12 mouse cellular contexts compared by ENCODE assay signal in the genomic region with DNA sequence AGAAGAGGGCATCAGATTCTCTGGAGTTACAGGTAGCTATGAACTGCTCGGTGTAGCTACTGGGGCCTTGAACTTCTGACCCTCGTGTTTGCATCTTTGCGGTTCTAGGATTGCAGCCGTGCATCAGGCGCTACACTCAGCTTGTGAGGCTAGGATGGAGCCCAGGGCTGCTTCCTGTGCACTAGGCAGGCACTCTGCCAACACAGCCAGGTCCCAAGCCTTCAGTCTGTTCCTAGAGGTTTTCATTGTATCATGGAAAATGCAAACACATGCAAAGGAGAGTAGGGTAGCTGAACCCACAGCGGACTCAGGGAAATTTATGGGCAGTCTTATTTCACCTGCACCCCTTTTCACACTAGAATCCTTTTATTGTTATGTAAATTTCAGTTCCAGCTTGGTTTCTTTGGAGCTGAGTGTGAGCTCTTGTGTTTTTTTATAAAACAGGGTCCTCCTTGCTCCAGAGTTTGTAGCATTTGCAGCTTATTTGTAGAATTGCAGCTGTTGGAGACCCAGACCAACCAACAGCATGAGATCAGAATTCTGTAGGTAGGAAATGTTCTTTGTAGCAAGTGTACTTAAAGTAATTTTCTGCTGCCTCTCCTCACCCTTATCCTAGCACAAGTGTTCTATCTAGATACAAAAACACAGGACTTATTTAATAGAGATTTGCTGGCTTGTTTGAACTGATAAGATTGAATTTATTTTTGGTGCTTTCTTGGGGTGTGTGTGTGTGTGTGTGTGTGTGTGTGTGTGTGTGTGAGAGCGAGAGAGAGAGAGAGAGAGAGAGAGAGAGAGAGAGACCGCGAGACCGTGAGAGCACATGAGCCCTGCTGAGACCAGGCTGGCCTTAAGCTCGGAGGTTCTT. TPM values are rescaled to one million over a fixed set of nuclear protein-coding genes. Genes with fewer than 3 reads are reported as not detected.
A peak's percentile ranks its signal among the peaks of the same experiment; 100 is the strongest.
DNase-seq lines count a peak whose midpoint lies in the region; ATAC-seq and TF ChIP-seq lines count a peak whose summit lies in the region.
"Had no signal": no experiment of that assay in that cellular context is flagged by ENCODE, and none has a peak within 500 bp of the region (broad histone marks: within the 10 kb centered on the region; RNA-seq: fewer than 3 reads in every experiment).

No protein-coding gene starts in this region.

- H3K27ac ChIP-seq in kidney, adult 2 months (ENCODE audit: insufficient read depth, low read depth, low read length) = no peak overlapping the region
- no peak overlapping the region for H3K27ac ChIP-seq in kidney, embryonic 14.5 days (ENCODE audit: low read depth, low read length)
- peak overlapping the region; percentile 60; the same call in 1 of the 2 replicates for H3K27ac ChIP-seq in ES-E14 (ENCODE audit: insufficient read depth, low read depth, low read length, poor library complexity, severe bottlenecking)
- peak overlapping the region; percentile 14; the same call in 1 of the 2 replicates for H3K27ac ChIP-seq in forebrain, embryonic 16.5 days (ENCODE audit: low read length)
- H3K27ac ChIP-seq in embryonic facial prominence, embryonic 10.5 days (replicated peaks) = no peak overlapping the region
- H3K27ac ChIP-seq: embryonic facial prominence, embryonic 12.5 days had no signal

- H3K27me3 ChIP-seq in kidney, adult 2 months (replicated peaks; ENCODE audit: control insufficient read depth, insufficient read depth, low read length) = no peaks in the 10 kb centered on the region
- H3K27me3 ChIP-seq in kidney, embryonic 14.5 days (ENCODE audit: control insufficient read depth, insufficient read depth, low read length) = no peaks in the 10 kb centered on the region
- no peaks in the 10 kb centered on the region for H3K27me3 ChIP-seq in forebrain, embryonic 16.5 days (replicated peaks; ENCODE audit: control insufficient read depth, insufficient read depth, low read length)
- no peaks in the 10 kb centered on the region for H3K27me3 ChIP-seq in embryonic facial prominence, embryonic 10.5 days (replicated peaks; ENCODE audit: low read depth, poor library complexity, severe bottlenecking)
- H3K27me3 ChIP-seq: embryonic facial prominence, embryonic 12.5 days had no signal

- in situ Hi-C loops in ES-E14 (cut with MboI; ENCODE audit: low sequenced_read_pairs in 2 of 2, unreplicated experiment in 2 of 2) = no loop called here

- H3K4me1 ChIP-seq in kidney, adult 2 months (ENCODE audit: control insufficient read depth, insufficient read depth, low read length) = no peaks in the 10 kb centered on the region
- no peaks in the 10 kb centered on the region for H3K4me1 ChIP-seq in kidney, embryonic 14.5 days (ENCODE audit: control insufficient read depth, insufficient read depth, low read length)
- H3K4me1 ChIP-seq in ES-E14 (ENCODE audit: control insufficient read depth in 2 of 2, insufficient read depth in 2 of 2, low read length in 2 of 2, poor library complexity in 1 of 2) = peaks cover 4 to 28% of the 10 kb centered on the region in 2 experiments
- H3K4me1 ChIP-seq in forebrain, embryonic 16.5 days (replicated peaks; ENCODE audit: control insufficient read depth, insufficient read depth, low read length) = peaks cover 7% of the 10 kb centered on the region
- H3K4me1 ChIP-seq in embryonic facial prominence, embryonic 10.5 days = peaks cover 10% of the 10 kb centered on the region; the same call in 1 of the 2 replicates
- H3K4me1 ChIP-seq: embryonic facial prominence, embryonic 12.5 days had no signal

- no peak for TF ChIP-seq CTCF in kidney, adult 2 months (conservative IDR thresholded peaks at IDR 0.05; ENCODE audit: insufficient read depth, insufficient read length, low read depth, low read length)

- no peak overlapping the region for H3K9ac ChIP-seq in kidney, embryonic 14.5 days (ENCODE audit: low read depth, low read length)
- H3K9ac ChIP-seq in ES-E14 (ENCODE audit: insufficient read depth, low read depth, low read length, poor library complexity, severe bottlenecking) = no peak overlapping the region
- H3K9ac ChIP-seq in forebrain, embryonic 16.5 days (replicated peaks; ENCODE audit: low read depth, low read length) = no peak overlapping the region
- H3K9ac ChIP-seq: embryonic facial prominence, embryonic 12.5 days had no signal

- TF ChIP-seq POLR2A in kidney, adult 2 months (IDR thresholded peaks at IDR 0.05; ENCODE audit: low read depth, low read length) = no peak

- H3K36me3 ChIP-seq in kidney, adult 2 months (ENCODE audit: control insufficient read depth, insufficient read depth, low read length) = no peaks in the 10 kb centered on the region
- H3K36me3 ChIP-seq in kidney, embryonic 14.5 days (ENCODE audit: control insufficient read depth, insufficient read depth, low read length) = no peaks in the 10 kb centered on the region
- peaks cover 6% of the 10 kb centered on the region; the same call in 1 of the 2 replicates for H3K36me3 ChIP-seq in ES-E14 (ENCODE audit: control insufficient read depth, insufficient read depth, low read length, poor library complexity, severe bottlenecking)
- no peaks in the 10 kb centered on the region for H3K36me3 ChIP-seq in forebrain, embryonic 16.5 days (ENCODE audit: control insufficient read depth, insufficient read depth)
- 0 out of 2 replicates have a peak, but pooled peaks cover 9% of the 10 kb centered on the region for H3K36me3 ChIP-seq in embryonic facial prominence, embryonic 10.5 days (replicated peaks)
- H3K36me3 ChIP-seq: embryonic facial prominence, embryonic 12.5 days had no signal

- DNase-seq in kidney, adult 2 months = peak; percentile 21
- DNase-seq in ES-E14 (ENCODE audit: low read depth, low spot score) (no peak), R1 (ENCODE audit: low read depth, low spot score) (peak; percentile 78)
- no peak for DNase-seq in layer of hippocampus, adult 8-10 months (ENCODE audit: low spot score in 2 of 2)
- no peak for DNase-seq in embryonic facial prominence, embryonic 10.5 days (ENCODE audit: low spot score)
- DNase-seq: liver; lung, postnatal 36 days; right cerebral cortex, postnatal 25 days; thymus, adult 18-20 months had no signal

- 68% methylated on average over 11 of the region's 11 CpGs for WGBS in kidney, adult 2 months
- 81% methylated on average over 10 of the region's 11 CpGs for WGBS in kidney, embryonic 14.5 days
- WGBS in forebrain, embryonic 16.5 days = 70% methylated on average over 11 of the region's 11 CpGs
- WGBS in embryonic facial prominence, embryonic 10.5 days = 89% methylated on average over 11 of the region's 11 CpGs

- no peaks in the 10 kb centered on the region for H3K9me3 ChIP-seq in kidney, embryonic 14.5 days (ENCODE audit: control insufficient read depth, low read length)
- no peaks in the 10 kb centered on the region for H3K9me3 ChIP-seq in ES-E14 (ENCODE audit: control insufficient read depth, insufficient read depth, low read depth, low read length)
- no peaks in the 10 kb centered on the region for H3K9me3 ChIP-seq in forebrain, embryonic 16.5 days (ENCODE audit: control insufficient read depth, low read length)
- no peaks in the 10 kb centered on the region for H3K9me3 ChIP-seq in embryonic facial prominence, embryonic 10.5 days
- H3K9me3 ChIP-seq: embryonic facial prominence, embryonic 12.5 days had no signal

- H3K4me3 ChIP-seq in kidney, adult 2 months (ENCODE audit: insufficient read depth, low read depth, low read length) = no peak overlapping the region
- H3K4me3 ChIP-seq in kidney, embryonic 14.5 days (ENCODE audit: low read length) = no peak overlapping the region
- H3K4me3 ChIP-seq in ES-E14 (ENCODE audit: insufficient read depth in 1 of 2, low read depth in 1 of 2, low read length in 2 of 2, poor library complexity in 1 of 2, severe bottlenecking in 1 of 2) = 0 out of 4 replicates have a peak overlapping the region, but pooled peaks of 1 of the 2 experiments have one; percentile 7
- no peak overlapping the region for H3K4me3 ChIP-seq in forebrain, embryonic 16.5 days (replicated peaks; ENCODE audit: low read length)
- no peak overlapping the region for H3K4me3 ChIP-seq in embryonic facial prominence, embryonic 10.5 days
- H3K4me3 ChIP-seq: embryonic facial prominence, embryonic 12.5 days had no signal

- ATAC-seq in kidney, embryonic 14.5 days (ENCODE audit: low FRiP score, low TSS enrichment) = no peak
- no peak for ATAC-seq in forebrain, embryonic 16.5 days

- no peak overlapping the region for H3K4me2 ChIP-seq in kidney, embryonic 14.5 days (replicated peaks; ENCODE audit: low read depth, low read length)
- H3K4me2 ChIP-seq in forebrain, embryonic 16.5 days (ENCODE audit: low read length) = no peak overlapping the region
- H3K4me2 ChIP-seq: embryonic facial prominence, embryonic 12.5 days had no signal

TF ChIP-seq in ES-E14, 5 proteins besides CTCF, POLR2A, EP300 and RAD21:
- TF ChIP-seq ZC3H11A (IDR thresholded peaks at IDR 0.05; ENCODE audit: borderline replicate concordance, low read depth, low read length) = no peak
- TF ChIP-seq ZNF384 (IDR thresholded peaks at IDR 0.05; ENCODE audit: low read depth, low read length) = peak; percentile 62; the same call in 1 of the 2 replicates
TF ChIP-seq in ES-E14: peak in this region for 1.

RNA-seq across cellular contexts. Expression of a gene that starts 12.6 kb away (rescaled TPM):
- polyA plus RNA-seq in kidney, adult 2 months (2012; rRNA removed) = 29.9 and 30.6 TPM in 2 replicates
- polyA plus RNA-seq in kidney, embryonic 14.5 days (2014; fragmentation: Nextera tagmentation; extraction: Ambion mirVana) = 4.1 and 6.8 TPM in 2 replicates
- 61.2 and 93.0 TPM in 2 replicates for total RNA-seq in ES-E14 (2012; rRNA removed)
- polyA plus RNA-seq in forebrain, embryonic 16.5 days (2015; fragmentation: Nextera tagmentation; extraction: Ambion mirVana) = 9.4 TPM in 2 replicates
- total RNA-seq in layer of hippocampus, adult 8-10 months (2022) = 100 to 1,000 TPM in 2 of 4 experiments, 10 to 100 TPM in 2; 76.3 to 105 (median 90.6) TPM
- polyA plus RNA-seq in embryonic facial prominence, embryonic 10.5 days (2016; fragmentation: Nextera tagmentation; extraction: Ambion mirVana) = 5.0 and 5.9 TPM in 2 replicates

Comparison
In these comparisons a context has a peak if more than half of its experiments do, and no peak if none do; other contexts are left out.
1. DNase-seq: peak in kidney, adult 2 months (single experiment) and R1 (single experiment); none in ES-E14 (single experiment), layer of hippocampus, adult 8-10 months (0 of 2) and embryonic facial prominence, embryonic 10.5 days (single experiment).
2. H3K27ac ChIP-seq: peak in ES-E14 (single experiment) and forebrain, embryonic 16.5 days (single experiment); none in kidney, adult 2 months (single experiment), kidney, embryonic 14.5 days (single experiment) and embryonic facial prominence, embryonic 10.5 days (single experiment).